Mouse (Mus musculus) embryonic facial prominence, embryonic 10.5 days (tissue): ENCODE measurements at regions not wholly inside any gene's neighbourhood (a gene's known extent, or its start where the extent isn't known, plus 50 kb on each side); places are given as distances from the start of the nearest gene placed in this dataset.
A peak's percentile ranks its signal among the peaks of the same experiment; 100 is the strongest.

Source experiments
- DNase-seq: peaks from one replicate; pipeline ENCODE4 v3.0.0-alpha.2; 2017; ENCODE audit warnings: low spot score
- H3K27ac ChIP-seq: fragments of 300-500 bp; sonication (generic); replicated peaks from 2 replicates; pipeline ENCODE4 v1.5.1; 2016; ENCODE audit warnings: mild to moderate bottlenecking
- H3K27me3 ChIP-seq: fragments of 300-500 bp; sonication (generic); replicated peaks from 2 replicates; pipeline ENCODE4 v1.6.1; 2016; ENCODE audit warnings: low read depth, mild to moderate bottlenecking; ENCODE audit not compliant: poor library complexity, severe bottlenecking
- H3K36me3 ChIP-seq: fragments of 300-500 bp; sonication (generic); replicated peaks from 2 replicates; pipeline ENCODE4 v1.6.1; 2016; ENCODE audit warnings: mild to moderate bottlenecking, moderate library complexity
- H3K4me1 ChIP-seq: fragments of 300-500 bp; sonication (generic); 2 replicates; pipeline ENCODE4 v1.6.1; 2016
- H3K4me3 ChIP-seq: fragments of 300-500 bp; sonication (generic); 2 replicates; pipeline ENCODE4 v1.5.1; 2016; ENCODE audit warnings: mild to moderate bottlenecking, moderate library complexity
- H3K9me3 ChIP-seq: fragments of 300-500 bp; sonication (generic); 2 replicates; pipeline ENCODE4 v1.6.1; 2016; ENCODE audit warnings: mild to moderate bottlenecking
- WGBS: fragments of 180-500 bp; shearing (Covaris S2); methylation state at CpG from one replicate; pipeline ENCODE4 v1.1.7; 2016; 5-methylcytosine and 5-hydroxymethylcytosine counted together

DNA sequence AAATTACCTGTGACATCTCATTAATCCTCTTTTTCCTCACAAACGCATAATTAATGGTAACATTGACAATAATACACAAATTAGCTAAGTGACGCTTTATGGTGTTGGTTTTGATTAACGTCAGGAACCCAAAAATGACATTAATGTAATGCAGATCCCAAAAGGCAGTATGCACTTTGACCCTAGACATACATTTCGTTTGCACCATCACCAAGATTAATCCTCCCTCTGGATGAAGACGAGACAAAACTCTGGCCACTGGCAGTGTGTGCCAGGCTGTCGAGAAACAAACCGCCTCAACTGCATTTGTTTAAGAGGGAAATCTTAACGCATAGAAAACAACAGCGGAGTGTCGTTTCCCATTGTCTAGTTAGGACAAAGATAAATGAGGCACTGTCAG is 72.0 kb upstream of the BC052040 start:
- DNase-seq = no peak
- Histone ChIP-seq H3K4me3 (no peak overlapping the region), H3K27ac (no peak overlapping the region), H3K27me3 (no peaks in the 10 kb centered on the region), H3K9me3 (no peaks in the 10 kb centered on the region), H3K4me1 (peaks cover 41% of the 10 kb centered on the region), H3K36me3 (no peaks in the 10 kb centered on the region)
- 54% methylated on average over 10 of the region's 10 CpGs for WGBS

DNA sequence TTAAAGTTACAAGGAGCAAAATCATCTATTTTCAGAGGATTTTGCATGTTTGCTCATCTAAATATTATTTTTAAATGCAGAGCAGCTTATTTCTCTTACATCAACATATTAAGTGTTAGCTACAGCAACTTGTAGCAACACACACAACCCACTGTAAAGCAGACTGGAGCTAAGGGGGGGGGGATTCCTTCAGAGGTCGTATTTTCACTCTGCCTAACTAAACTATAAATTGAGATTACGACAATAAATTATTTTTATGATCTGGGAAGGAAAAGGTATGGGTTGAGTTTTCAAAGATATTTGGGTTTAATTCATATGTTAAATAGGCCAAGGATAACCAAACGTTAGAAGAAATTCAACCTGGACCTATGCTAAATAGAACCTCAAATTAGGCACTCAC is 70.4 kb upstream of the BC052040 start:
- no peak for DNase-seq
- H3K4me1 ChIP-seq = peaks cover 52% of the 10 kb centered on the region

DNA sequence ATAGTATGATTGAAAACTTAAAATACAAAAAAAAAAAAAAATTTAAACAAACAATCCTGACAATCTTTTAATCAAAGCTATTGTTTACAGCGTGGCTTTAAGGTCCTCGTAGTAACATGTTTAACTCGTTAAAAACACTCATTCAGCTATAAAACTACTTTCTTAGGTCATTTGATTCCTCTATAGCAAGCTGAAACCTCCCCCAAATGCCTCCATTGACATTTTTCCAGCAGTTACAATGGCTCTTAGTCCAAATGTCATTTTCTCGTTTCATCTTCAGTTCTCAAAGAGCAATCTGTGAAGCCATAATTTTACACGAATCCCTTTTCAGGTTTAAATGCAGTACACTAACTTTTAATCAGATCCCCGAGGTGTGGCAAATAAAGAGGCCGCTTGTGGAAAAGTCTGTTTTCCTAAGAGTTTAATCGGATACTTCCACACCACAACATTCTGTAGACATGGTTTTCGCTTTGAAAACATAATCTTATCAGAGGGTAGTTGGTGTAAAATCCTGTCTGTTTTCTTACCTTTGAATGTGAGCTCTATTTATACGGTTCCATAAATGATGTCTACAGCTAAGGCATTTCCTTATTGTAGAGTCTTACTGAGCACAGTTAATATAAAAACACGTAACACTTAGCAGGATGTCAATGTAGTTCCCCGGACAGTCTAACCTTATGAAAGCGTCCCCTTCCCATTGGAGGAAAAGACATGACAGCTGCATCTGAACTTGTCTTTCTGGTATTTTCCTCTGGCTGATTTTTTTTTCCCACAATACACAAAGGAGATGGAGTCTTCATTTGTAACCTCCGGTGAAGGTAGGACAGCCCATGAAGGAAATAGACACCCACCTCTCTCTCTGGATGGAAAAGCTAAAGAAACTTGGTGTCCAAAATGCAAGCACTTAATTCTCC is 69.6 kb upstream of the BC052040 start:
- whole genome bisulfite sequencing = 67% methylated on average over 14 of the region's 14 CpGs
- Histone ChIP-seq H3K9me3 (no peaks in the 10 kb centered on the region), H3K27me3 (no peaks in the 10 kb centered on the region), H3K4me3 (no peak overlapping the region), H3K36me3 (no peaks in the 10 kb centered on the region), H3K27ac (no peak overlapping the region), H3K4me1 (peaks cover 57% of the 10 kb centered on the region)
- no peak for DNase-seq

More for the DNA sequence above, 70.4 kb upstream of the BC052040 start:
- Histone ChIP-seq H3K27me3 (no peaks in the 10 kb centered on the region), H3K36me3 (no peaks in the 10 kb centered on the region), H3K27ac (no peak overlapping the region), H3K4me3 (no peak overlapping the region), H3K9me3 (no peaks in the 10 kb centered on the region)
- WGBS = 72% methylated on average over 3 of the region's 3 CpGs

DNA sequence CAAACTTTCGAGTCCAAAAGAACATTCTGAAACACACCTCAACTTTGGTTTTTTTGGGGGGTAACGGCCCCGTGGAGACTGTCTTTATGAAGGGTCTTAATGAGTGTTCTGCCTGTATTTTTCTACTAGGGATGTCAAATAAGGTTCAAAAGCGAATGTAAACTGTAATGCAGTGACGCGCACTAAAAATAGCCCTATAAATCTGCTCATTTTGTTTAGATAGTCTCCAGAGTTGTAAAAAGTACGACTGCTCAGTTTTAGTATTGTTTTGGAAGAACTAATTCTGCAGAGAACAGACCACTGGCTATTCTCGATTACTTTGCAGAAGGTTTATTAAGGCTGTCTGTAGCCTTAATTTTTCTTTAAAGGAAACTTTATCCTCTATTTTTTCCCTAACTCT is 68.6 kb upstream of the BC052040 start:
- 84% methylated on average over 8 of the region's 8 CpGs for WGBS
- no peaks in the 10 kb centered on the region for H3K27me3 ChIP-seq
- no peaks in the 10 kb centered on the region for H3K9me3 ChIP-seq
- no peak overlapping the region for H3K4me3 ChIP-seq
- no peak for DNase-seq
- peaks cover 59% of the 10 kb centered on the region for H3K4me1 ChIP-seq
- H3K27ac ChIP-seq = no peak overlapping the region
- no peaks in the 10 kb centered on the region for H3K36me3 ChIP-seq

DNA sequence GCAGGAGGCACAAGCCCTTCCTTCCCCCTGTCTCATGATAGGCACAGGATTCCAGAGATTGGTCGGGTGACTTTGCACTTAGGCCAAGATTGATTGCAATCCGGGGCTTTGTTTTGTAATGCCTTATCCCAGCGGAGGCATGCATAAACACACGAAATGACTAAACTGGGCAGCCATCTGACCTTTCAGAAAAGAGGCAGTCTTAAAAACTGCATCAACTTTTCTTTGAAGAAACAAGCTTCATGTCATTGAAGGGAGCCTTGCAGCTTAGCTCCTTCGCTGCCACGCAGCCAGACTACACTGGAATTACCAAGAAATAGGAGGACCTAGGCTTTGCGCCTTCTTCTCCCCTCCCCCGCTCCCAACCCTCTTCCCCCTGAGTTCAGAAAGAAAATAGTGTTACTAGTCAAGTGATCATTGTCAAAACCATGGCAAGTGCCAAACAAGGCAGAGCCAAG is 67.7 kb upstream of the BC052040 start:
- H3K27me3 ChIP-seq = 0 out of 2 replicates have a peak, but pooled peaks cover 1% of the 10 kb centered on the region
- no peaks in the 10 kb centered on the region for H3K36me3 ChIP-seq
- no peaks in the 10 kb centered on the region for H3K9me3 ChIP-seq
- DNase-seq = peak; percentile 55
- 5% methylated on average over 8 of the region's 8 CpGs for WGBS
- no peak overlapping the region for H3K4me3 ChIP-seq
- peak overlapping the region; percentile 74 for H3K27ac ChIP-seq
- peaks cover 59% of the 10 kb centered on the region for H3K4me1 ChIP-seq

DNA sequence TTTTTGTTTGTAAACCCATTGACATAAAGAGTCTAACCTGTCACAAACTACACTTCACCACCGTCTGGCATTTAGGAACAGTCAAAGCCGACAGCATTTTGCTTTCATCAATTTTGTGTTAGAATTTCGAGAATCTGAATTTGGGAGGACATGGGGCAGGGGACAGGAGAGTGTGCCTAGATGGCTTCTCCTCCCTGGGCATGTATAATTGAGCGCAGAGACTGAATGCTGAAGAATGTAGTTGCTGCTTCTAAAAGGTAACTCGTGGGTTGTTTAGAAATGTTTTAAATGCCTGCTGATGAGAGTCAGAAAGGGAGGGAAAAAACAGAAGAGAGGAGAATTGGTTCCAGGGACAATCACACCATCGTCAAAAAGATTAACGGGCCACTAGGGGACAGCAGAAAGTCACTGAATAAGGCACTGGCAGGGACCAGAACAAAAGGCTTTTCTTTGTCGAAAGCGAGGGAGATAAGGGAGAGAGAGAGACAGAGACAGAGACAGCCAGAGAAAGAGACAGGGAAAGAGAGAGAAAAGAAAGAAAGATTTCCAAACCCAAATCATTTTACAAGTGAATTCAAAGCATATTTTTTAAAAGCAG is 66.6 kb upstream of the BC052040 start:
- H3K4me1 ChIP-seq = peaks cover 52% of the 10 kb centered on the region
- peak; percentile 52 for DNase-seq
- H3K4me3 ChIP-seq = no peak overlapping the region
- H3K27me3 ChIP-seq = 0 out of 2 replicates have a peak, but pooled peaks cover 3% of the 10 kb centered on the region
- H3K27ac ChIP-seq = peak overlapping the region; percentile 76
- H3K9me3 ChIP-seq = no peaks in the 10 kb centered on the region
- WGBS = 13% methylated on average over 9 of the region's 9 CpGs
- H3K36me3 ChIP-seq = no peaks in the 10 kb centered on the region

DNA sequence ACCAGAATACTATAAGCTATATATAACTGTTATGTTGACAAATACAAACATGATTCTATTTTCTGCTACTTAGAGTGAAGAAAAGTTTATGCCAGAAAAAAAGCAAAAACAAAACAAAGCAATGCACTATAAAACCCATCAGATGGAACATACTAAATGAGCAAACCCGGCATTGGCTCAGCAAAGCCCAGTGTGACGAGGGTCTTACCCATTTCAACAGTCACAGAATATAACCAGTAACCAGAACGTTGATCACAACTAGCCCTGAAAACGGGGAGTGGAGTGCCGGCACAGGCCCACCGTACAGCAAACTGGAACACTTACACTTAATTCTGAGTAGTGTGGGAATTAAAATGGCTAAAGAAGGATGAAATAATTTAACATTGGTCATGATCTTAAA is 66.0 kb upstream of the BC052040 start:
- no peaks in the 10 kb centered on the region for H3K9me3 ChIP-seq
- no peak for DNase-seq
- H3K36me3 ChIP-seq = no peaks in the 10 kb centered on the region
- 77% methylated on average over 6 of the region's 6 CpGs for WGBS
- H3K27ac ChIP-seq = peak overlapping the region; percentile 76; the same call in 1 of the 2 replicates
- 0 out of 2 replicates have a peak, but pooled peaks cover 3% of the 10 kb centered on the region for H3K27me3 ChIP-seq
- H3K4me1 ChIP-seq = peaks cover 56% of the 10 kb centered on the region
- H3K4me3 ChIP-seq = no peak overlapping the region

DNA sequence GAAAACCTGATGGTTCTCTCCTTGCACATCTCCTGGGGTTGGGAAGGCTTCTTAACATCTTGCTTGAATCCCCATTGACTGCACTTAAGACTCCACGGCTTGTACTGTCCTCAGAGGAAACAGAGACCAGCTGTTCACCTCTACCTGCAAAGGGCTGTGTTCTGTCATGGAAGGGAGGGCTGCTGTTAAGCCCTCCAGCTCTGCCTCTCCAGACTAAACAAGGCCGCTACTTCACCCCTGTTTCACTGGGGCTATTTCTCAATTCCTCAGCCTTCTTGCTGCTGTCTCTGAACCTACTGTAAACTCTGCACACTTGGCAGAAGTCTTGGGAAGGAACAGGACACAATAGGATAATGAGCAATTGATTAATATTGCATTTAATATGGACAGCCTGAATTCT is 64.7 kb upstream of the BC052040 start:
- Histone ChIP-seq H3K27ac (peak overlapping the region; percentile 54), H3K9me3 (no peaks in the 10 kb centered on the region)

DNA sequence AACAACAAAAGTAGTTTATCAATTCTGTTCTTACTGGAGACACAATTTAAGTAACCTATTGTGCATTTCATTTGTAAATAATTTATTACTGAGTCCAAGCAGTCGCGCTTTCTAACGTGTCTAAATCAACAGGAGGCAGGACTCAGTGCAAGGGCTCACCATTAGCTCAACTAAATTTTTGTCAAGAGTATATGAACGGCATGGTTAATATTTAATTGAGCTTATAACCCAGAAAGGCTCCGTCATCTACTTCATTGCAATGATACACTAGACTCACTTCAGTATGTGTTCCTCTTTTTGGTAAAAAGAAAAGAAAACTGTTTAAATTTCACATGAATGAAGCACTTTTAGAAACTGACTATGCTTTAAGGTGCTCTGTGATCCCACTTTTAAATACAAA is 61.5 kb upstream of the BC052040 start:
- H3K9me3 ChIP-seq = no peaks in the 10 kb centered on the region
- WGBS = 84% methylated on average over 5 of the region's 5 CpGs
- no peak overlapping the region for H3K4me3 ChIP-seq
- peaks cover 22% of the 10 kb centered on the region for H3K4me1 ChIP-seq
- H3K36me3 ChIP-seq = no peaks in the 10 kb centered on the region
- H3K27me3 ChIP-seq = 0 out of 2 replicates have a peak, but pooled peaks cover 3% of the 10 kb centered on the region
- no peak for DNase-seq
- H3K27ac ChIP-seq = peak overlapping the region; percentile 48; the same call in 1 of the 2 replicates

More for the DNA sequence above, 64.7 kb upstream of the BC052040 start:
- Histone ChIP-seq H3K36me3 (no peaks in the 10 kb centered on the region), H3K4me1 (peaks cover 50% of the 10 kb centered on the region), H3K4me3 (no peak overlapping the region), H3K27me3 (0 out of 2 replicates have a peak, but pooled peaks cover 3% of the 10 kb centered on the region)
- DNase-seq = no peak
- WGBS = 41% methylated on average over 2 of the region's 2 CpGs

DNA sequence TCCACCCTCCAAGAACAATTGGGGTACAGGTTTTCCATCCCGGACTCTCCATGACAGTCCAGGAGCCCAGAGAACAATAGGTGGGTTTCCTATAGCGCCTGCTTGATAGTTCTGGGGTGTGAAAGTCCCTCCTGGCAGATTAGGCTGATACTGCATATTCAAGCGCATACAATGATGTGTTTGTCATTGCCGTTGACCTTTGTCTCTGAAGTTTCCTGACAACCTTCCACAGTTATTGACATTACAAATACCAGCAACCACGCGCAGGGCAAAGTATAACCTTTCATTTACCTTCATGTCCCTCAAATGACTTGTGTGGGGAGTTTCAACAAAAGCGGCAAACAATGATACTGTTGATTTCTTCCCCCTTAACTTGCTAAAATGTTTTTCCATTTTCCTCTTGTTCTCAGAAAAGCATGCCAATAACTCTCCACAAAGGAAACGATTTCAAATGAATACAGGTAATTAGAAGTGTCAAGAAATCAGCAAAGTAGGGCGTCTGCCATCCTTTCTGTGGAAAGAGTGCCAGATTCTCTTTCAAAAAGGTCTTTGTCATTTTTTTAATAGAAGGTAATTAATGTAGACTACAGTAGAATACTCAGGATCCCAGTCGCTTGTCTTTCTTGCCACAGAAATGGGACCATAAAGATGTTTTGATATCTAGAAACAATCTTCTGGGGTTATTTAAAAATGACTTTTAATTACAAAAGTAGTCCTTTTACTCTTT is 60.9 kb upstream of the BC052040 start:
- Histone ChIP-seq H3K36me3 (no peaks in the 10 kb centered on the region), H3K27me3 (0 out of 2 replicates have a peak, but pooled peaks cover 3% of the 10 kb centered on the region), H3K4me1 (peaks cover 16% of the 10 kb centered on the region), H3K27ac (peak overlapping the region; percentile 48; the same call in 1 of the 2 replicates), H3K4me3 (no peak overlapping the region), H3K9me3 (no peaks in the 10 kb centered on the region)
- 36% methylated on average over 10 of the region's 10 CpGs for WGBS
- DNase-seq = no peak

DNA sequence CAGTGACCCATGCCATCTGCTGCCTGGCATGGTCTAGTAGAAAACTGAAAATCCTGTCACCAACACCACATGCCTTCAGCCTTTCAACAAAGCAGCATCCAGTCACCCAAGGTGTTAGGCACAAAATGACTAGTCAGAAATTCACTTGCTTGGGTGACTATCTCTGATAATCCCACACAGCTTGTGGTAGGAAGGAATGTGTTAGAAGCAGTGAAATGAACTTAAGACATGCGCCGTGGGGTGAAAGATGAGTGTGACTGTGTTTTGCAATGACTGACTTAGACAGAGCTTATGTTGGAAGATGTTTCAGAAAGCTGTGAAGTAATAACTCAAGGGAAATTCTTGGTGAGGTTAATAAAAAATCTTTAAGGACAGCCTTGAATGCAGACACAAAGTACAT is 51.6 kb upstream of the BC052040 start:
- no peak for DNase-seq
- Histone ChIP-seq H3K4me1 (no peaks in the 10 kb centered on the region), H3K27ac (no peak overlapping the region), H3K4me3 (no peak overlapping the region), H3K36me3 (no peaks in the 10 kb centered on the region), H3K9me3 (no peaks in the 10 kb centered on the region), H3K27me3 (no peaks in the 10 kb centered on the region)
- WGBS = 92% methylated on average over 2 of the region's 2 CpGs
